Mouse (Mus musculus) forebrain, embryonic 10.5 days (tissue): ENCODE measurements at regions not wholly inside any gene's neighbourhood (a gene's known extent, or its start where the extent isn't known, plus 50 kb on each side); places are given as distances from the start of the nearest gene placed in this dataset. TPM values are rescaled to one million over a fixed set of nuclear protein-coding genes. Genes with fewer than 3 reads are reported as not detected.

Experiments
- DNase-seq: peaks from one replicate; pipeline ENCODE4 v3.0.0-alpha.2; 2017; ENCODE audit warnings: low spot score; ENCODE audit errors: extremely low spot score
- H3K27ac ChIP-seq: fragments of 300-500 bp; sonication (generic); 2 replicates; pipeline ENCODE4 v1.5.1; 2016; ENCODE audit warnings: mild to moderate bottlenecking
- H3K27me3 ChIP-seq: fragments of 300-500 bp; sonication (generic); 2 replicates; pipeline ENCODE4 v1.6.1; 2016; ENCODE audit warnings: mild to moderate bottlenecking; ENCODE audit not compliant: poor library complexity, severe bottlenecking
- H3K36me3 ChIP-seq: fragments of 300-500 bp; sonication (generic); replicated peaks from 2 replicates; pipeline ENCODE4 v1.6.1; 2016; ENCODE audit warnings: mild to moderate bottlenecking, moderate library complexity
- H3K4me1 ChIP-seq: fragments of 300-500 bp; sonication (generic); 2 replicates; pipeline ENCODE4 v1.6.1; 2016
- H3K4me3 ChIP-seq: fragments of 300-500 bp; sonication (generic); 2 replicates; pipeline ENCODE4 v1.5.1; 2016; ENCODE audit warnings: mild to moderate bottlenecking, moderate library complexity
- H3K9me3 ChIP-seq: fragments of 300-500 bp; sonication (generic); 2 replicates; pipeline ENCODE4 v1.6.1; 2016; ENCODE audit warnings: mild to moderate bottlenecking, moderate library complexity
- WGBS: fragments of 180-500 bp; shearing (Covaris S2); methylation state at CpG from one replicate; pipeline ENCODE4 v1.1.7; 2016; 5-methylcytosine and 5-hydroxymethylcytosine counted together
- microRNA-seq: library from miRNA; unstranded; fragments of <30 nt; microRNA quantifications from one replicate; pipeline ENCODE4, GENCODE M21; 2017

DNA sequence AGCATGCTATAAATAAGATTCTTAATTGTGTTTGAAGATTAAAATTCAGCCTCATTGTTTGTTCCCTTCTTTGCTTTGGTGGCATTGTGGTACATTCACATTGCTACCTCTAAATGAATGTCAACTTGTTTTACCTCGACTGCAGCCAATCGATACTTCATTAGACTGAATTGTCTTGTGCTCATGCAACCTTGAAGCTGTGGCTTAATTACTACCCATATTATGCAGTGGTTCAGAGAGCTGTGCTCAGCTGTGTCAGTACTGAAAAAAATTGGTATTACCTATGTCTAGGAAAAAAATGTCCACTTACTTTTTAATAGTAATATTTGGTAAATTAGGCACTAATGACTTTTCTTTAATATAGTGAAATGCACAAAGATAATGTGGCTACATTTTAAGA is 1523.6 kb upstream of the Gm8797 start:
- Histone ChIP-seq H3K4me3 (no peak overlapping the region), H3K36me3 (no peaks in the 10 kb centered on the region), H3K4me1 (no peaks in the 10 kb centered on the region), H3K9me3 (no peaks in the 10 kb centered on the region), H3K27me3 (no peaks in the 10 kb centered on the region), H3K27ac (no peak overlapping the region)
- WGBS, result 74% methylated on average over 2 of the region's 2 CpGs
- DNase-seq, result no peak

- no peak overlapping the region for H3K4me3 ChIP-seq
- H3K4me1 ChIP-seq, result no peaks in the 10 kb centered on the region
- no peaks in the 10 kb centered on the region for H3K36me3 ChIP-seq
- H3K27me3 ChIP-seq, result no peaks in the 10 kb centered on the region
- no peaks in the 10 kb centered on the region for H3K9me3 ChIP-seq
- no peak overlapping the region for H3K27ac ChIP-seq
- 62% methylated on average over 1 of the region's 1 CpGs for WGBS
- no peak for DNase-seq
Measured at GRCm38 (mm10) chr3:4271361-4271760, 1479.2 kb upstream of the Gm8797 start.

DNA sequence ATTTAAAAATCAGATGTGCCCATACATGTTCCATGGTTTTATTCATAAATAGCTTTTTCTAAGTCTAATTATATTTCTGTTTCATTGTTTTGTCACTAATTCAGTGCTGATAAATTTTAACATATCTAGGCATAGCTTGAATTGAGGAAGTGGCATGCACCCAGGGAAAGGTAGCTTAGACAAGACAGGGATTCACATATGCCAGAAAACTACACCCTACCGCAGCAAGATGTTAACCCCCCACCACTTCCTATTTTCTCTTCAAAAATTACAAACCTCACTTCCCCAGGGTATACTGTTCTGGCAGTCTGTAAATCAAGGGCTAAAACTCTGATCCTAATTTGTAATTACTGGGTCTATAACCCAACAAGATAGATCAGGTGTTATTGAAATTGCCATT is 1476.0 kb upstream of the Gm8797 start:
- no peaks in the 10 kb centered on the region for H3K9me3 ChIP-seq
- no peak for DNase-seq
- H3K4me3 ChIP-seq, result no peak overlapping the region
- no peak overlapping the region for H3K27ac ChIP-seq
- no peaks in the 10 kb centered on the region for H3K36me3 ChIP-seq
- 89% methylated on average over 1 of the region's 1 CpGs for WGBS
- H3K27me3 ChIP-seq, result no peaks in the 10 kb centered on the region
- peaks cover 21% of the 10 kb centered on the region for H3K4me1 ChIP-seq

DNA sequence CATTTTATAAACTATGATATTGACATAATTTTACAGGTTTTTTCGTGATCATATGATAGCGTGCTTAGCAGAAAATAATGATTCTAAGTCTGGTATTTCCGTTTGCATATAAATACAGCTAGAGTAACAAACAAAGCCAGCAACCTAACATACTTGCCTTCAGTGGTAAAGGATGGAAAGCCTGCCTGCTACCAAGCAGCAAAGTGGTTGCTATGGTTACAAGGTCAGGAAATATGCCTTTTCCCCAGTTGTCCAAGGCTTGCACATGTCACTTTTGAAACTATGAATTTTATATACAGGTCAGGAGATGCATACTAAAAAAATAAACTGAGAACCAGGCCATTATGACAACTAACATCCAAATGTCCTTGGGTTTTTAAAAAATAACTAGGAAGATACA is 1472.6 kb upstream of the Gm8797 start:
- H3K4me1 ChIP-seq, result peaks cover 39% of the 10 kb centered on the region
- DNase-seq, result no peak
- 55% methylated on average over 3 of the region's 3 CpGs for WGBS
- H3K27me3 ChIP-seq, result no peaks in the 10 kb centered on the region
- no peaks in the 10 kb centered on the region for H3K9me3 ChIP-seq
- H3K27ac ChIP-seq, result no peak overlapping the region
- no peak overlapping the region for H3K4me3 ChIP-seq
- no peaks in the 10 kb centered on the region for H3K36me3 ChIP-seq

DNA sequence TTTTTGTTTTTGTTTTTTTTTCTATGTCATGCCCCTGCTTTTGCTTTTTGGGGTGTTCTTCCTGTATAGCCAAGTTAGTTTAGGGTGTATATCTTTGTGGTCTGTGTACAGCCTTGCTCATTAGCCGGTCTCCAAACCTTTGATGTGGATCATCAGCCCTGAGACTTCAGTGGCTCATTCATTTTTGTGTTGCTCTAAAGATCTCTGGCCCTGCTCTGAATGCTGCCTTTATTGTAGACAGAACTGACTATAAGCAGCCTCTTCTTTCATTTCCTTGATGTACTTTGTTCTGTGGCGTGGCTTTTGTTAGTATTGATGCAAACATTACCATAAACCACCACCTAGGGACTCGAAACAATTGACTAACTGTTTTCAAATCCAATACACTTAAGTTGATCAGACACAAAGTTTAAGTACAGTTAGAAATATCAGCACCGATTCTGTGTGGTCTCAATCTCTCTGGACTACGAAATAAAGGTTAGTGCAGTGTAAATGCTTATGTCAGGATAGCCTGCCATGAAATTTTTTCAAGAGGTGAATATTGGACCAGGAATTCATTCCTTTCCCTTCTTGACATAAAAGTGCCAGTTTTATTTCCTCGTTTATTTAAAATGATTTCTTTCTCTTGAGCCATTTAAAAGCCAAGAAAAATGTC is 1470.1 kb upstream of the Gm8797 start:
- no peaks in the 10 kb centered on the region for H3K36me3 ChIP-seq
- DNase-seq, result peak; percentile 15
- no peak overlapping the region for H3K27ac ChIP-seq
- no peaks in the 10 kb centered on the region for H3K27me3 ChIP-seq
- peaks cover 39% of the 10 kb centered on the region for H3K4me1 ChIP-seq
- H3K9me3 ChIP-seq, result no peaks in the 10 kb centered on the region
- no peak overlapping the region for H3K4me3 ChIP-seq
- WGBS, result 22% methylated on average over 6 of the region's 6 CpGs

GRCm38 (mm10) chr3:4281092-4281491 is 1469.5 kb upstream of the Gm8797 start:
- DNase-seq, result no peak
- no peak overlapping the region for H3K27ac ChIP-seq
- no peaks in the 10 kb centered on the region for H3K9me3 ChIP-seq
- H3K4me3 ChIP-seq, result no peak overlapping the region
- H3K36me3 ChIP-seq, result no peaks in the 10 kb centered on the region
- WGBS, result 9% methylated on average over 1 of the region's 1 CpGs
- H3K27me3 ChIP-seq, result no peaks in the 10 kb centered on the region
- H3K4me1 ChIP-seq, result peaks cover 39% of the 10 kb centered on the region

GRCm38 (mm10) chr3:4287141-4287540 is 1463.5 kb upstream of the Gm8797 start:
- DNase-seq, result no peak
- Histone ChIP-seq H3K4me3 (no peak overlapping the region), H3K9me3 (no peaks in the 10 kb centered on the region), H3K27ac (no peak overlapping the region), H3K4me1 (no peaks in the 10 kb centered on the region), H3K27me3 (no peaks in the 10 kb centered on the region), H3K36me3 (no peaks in the 10 kb centered on the region)
- 96% methylated on average over 1 of the region's 1 CpGs for WGBS

DNA sequence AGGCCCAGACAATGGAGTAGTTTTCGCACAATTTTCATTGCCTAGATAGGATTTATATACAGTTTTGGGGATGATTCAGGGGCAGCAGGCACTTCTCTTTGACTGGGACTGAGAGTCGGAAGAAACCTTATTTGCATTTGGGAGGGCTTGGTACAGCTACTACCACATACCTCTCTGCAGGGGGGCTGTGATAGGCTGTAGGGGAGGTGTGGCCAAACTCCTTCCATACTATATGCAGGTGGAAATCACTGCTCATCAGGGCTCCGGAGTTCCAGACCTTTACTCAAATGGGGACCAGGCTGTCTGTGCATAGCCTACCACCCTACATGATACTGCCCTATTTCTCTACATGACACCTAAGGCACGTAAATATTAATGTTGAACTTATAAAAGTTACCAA is 1414.2 kb upstream of the Gm8797 start:
- Histone ChIP-seq H3K36me3 (no peaks in the 10 kb centered on the region), H3K4me3 (no peak overlapping the region), H3K9me3 (peaks cover 3% of the 10 kb centered on the region; the same call in 1 of the 2 replicates), H3K4me1 (no peaks in the 10 kb centered on the region), H3K27me3 (no peaks in the 10 kb centered on the region), H3K27ac (no peak overlapping the region)
- DNase-seq, result no peak
- WGBS, result 84% methylated on average over 4 of the region's 4 CpGs

DNA sequence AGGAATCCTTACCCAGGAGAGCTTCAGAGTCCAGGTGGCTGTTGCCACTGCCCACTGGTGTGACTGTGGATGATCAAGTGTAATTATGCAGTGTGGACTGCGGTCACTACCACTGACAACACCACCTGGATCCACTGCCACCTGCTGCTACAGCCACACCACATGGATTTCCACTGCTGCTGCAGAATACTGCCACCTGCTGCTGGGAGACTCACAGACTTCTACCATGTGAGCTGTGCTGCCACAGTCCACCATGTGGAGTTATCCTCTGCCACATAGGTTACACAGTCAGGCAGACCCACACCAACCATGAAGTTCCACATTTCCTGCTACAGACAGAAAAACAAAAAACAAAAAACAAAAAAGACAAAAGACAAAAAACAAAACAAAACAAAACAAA is 1411.5 kb upstream of the Gm8797 start:
- Histone ChIP-seq H3K27ac (no peak overlapping the region), H3K9me3 (peaks cover 3% of the 10 kb centered on the region; the same call in 1 of the 2 replicates), H3K27me3 (no peaks in the 10 kb centered on the region), H3K4me3 (no peak overlapping the region), H3K36me3 (no peaks in the 10 kb centered on the region), H3K4me1 (no peaks in the 10 kb centered on the region)
- WGBS, result 88% methylated on average over 1 of the region's 1 CpGs
- no peak for DNase-seq

Small RNA genes lying in the stretch of these regions (microRNA-seq; reads per million reads assigned to microRNA genes)
- gene Gm23976, result not detected
